Mouse (Mus musculus) erythroblast, embryonic 14.5 days (primary cell): ENCODE results near the gene Cdyl2. TPM values are rescaled to one million over a fixed set of nuclear protein-coding genes. Genes with fewer than 3 reads are reported as not detected.

Source experiments
- H3K27me3 ChIP-seq: 2 replicates; pipeline ENCODE4 v1.6.1; 2012; ENCODE audit warnings: inconsistent platforms; ENCODE audit not compliant: control insufficient read depth
- H3K36me3 ChIP-seq: 2 replicates; pipeline ENCODE4 v1.6.1; 2012; ENCODE audit warnings: mild to moderate bottlenecking, inconsistent platforms; ENCODE audit not compliant: control insufficient read depth
- H3K4me1 ChIP-seq: 2 replicates; pipeline ENCODE4 v1.6.1; 2012; ENCODE audit warnings: inconsistent platforms; ENCODE audit not compliant: control insufficient read depth
- H3K4me3 ChIP-seq: replicated peaks from 2 replicates; pipeline ENCODE3; 2012; ENCODE audit warnings: moderate library complexity, mild to moderate bottlenecking, inconsistent platforms
- H3K9me3 ChIP-seq: 2 replicates; pipeline ENCODE4 v1.6.1; 2012; ENCODE audit warnings: low read length, inconsistent platforms, mixed read lengths; ENCODE audit not compliant: control insufficient read depth
- GATA1 ChIP-seq: IDR thresholded peaks from 2 replicates; pipeline ENCODE4 v1.6.1; 2012; ENCODE audit warnings: low read length, inconsistent platforms, mixed read lengths
- TAL1 ChIP-seq: IDR thresholded peaks from 3 replicates; pipeline ENCODE4 v1.6.1; 2012; ENCODE audit warnings: low read length, inconsistent platforms, mixed read lengths
- polyA plus RNA-seq: library from polyadenylated mRNA; stranded (reverse); fragments of >175 nt; gene quantifications from 2 replicates; pipeline ENCODE4 v1.2.3, GENCODE M21; 2012

Gene Cdyl2
- polyA plus RNA-seq, 1 experiment: 0.03 TPM

- TF ChIP-seq TAL1 (no peak), GATA1 (no peak)
- no peak overlapping the region for H3K4me3 ChIP-seq
- H3K36me3 ChIP-seq: no peaks in the 10 kb centered on the region
- H3K4me1 ChIP-seq: peaks cover 28% of the 10 kb centered on the region
- no peaks in the 10 kb centered on the region for H3K9me3 ChIP-seq
- H3K27me3 ChIP-seq: peaks cover 10% of the 10 kb centered on the region; the same call in 1 of the 2 replicates
Observed at GRCm38 (mm10) chr8:116735306-116735705, 2.5 kb upstream of the Cdyl2 start.

- TF ChIP-seq GATA1 (no peak), TAL1 (no peak)
- Histone ChIP-seq H3K4me1 (peaks cover 28% of the 10 kb centered on the region), H3K9me3 (peaks cover under 1% of the 10 kb centered on the region; the same call in 1 of the 2 replicates), H3K27me3 (peaks cover 10% of the 10 kb centered on the region; the same call in 1 of the 2 replicates), H3K4me3 (peak overlapping the region; percentile 14), H3K36me3 (no peaks in the 10 kb centered on the region)
Observed at GRCm38 (mm10) chr8:116734176-116734575, 1.4 kb upstream of the Cdyl2 start.

- peak overlapping the region; percentile 75 for H3K4me3 ChIP-seq
Observed at GRCm38 (mm10) chr8:116733648-116734014, 840 bp upstream of the Cdyl2 start.

GRCm38 (mm10) chr8:116731976-116732683 lies 661 bp downstream of the Cdyl2 start:
- TF ChIP-seq GATA1 (no peak), TAL1 (no peak)
- Histone ChIP-seq H3K27me3 (peaks cover 10% of the 10 kb centered on the region; the same call in 1 of the 2 replicates), H3K4me1 (peaks cover 28% of the 10 kb centered on the region), H3K4me3 (peak overlapping the region; percentile 75), H3K9me3 (peaks cover 5% of the 10 kb centered on the region), H3K36me3 (peaks cover 3% of the 10 kb centered on the region; the same call in 1 of the 2 replicates)

More at GRCm38 (mm10) chr8:116733648-116734014, 840 bp upstream of the Cdyl2 start:
- Histone ChIP-seq H3K9me3 (peaks cover 5% of the 10 kb centered on the region), H3K4me1 (peaks cover 28% of the 10 kb centered on the region), H3K36me3 (peaks cover 3% of the 10 kb centered on the region; the same call in 1 of the 2 replicates), H3K27me3 (peaks cover 10% of the 10 kb centered on the region; the same call in 1 of the 2 replicates)
- TF ChIP-seq GATA1: no peak
- no peak for TF ChIP-seq TAL1

GRCm38 (mm10) chr8:116721451-116721850 lies 11.3 kb downstream of the Cdyl2 start:
- TF ChIP-seq TAL1 (no peak), GATA1 (no peak)
- no peaks in the 10 kb centered on the region for H3K36me3 ChIP-seq
- peaks cover 29% of the 10 kb centered on the region for H3K9me3 ChIP-seq
- no peak overlapping the region for H3K4me3 ChIP-seq
- no peaks in the 10 kb centered on the region for H3K27me3 ChIP-seq
- H3K4me1 ChIP-seq: no peaks in the 10 kb centered on the region

GRCm38 (mm10) chr8:116707496-116707895 lies 25.3 kb downstream of the Cdyl2 start:
- TF ChIP-seq TAL1 (no peak), GATA1 (no peak)
- Histone ChIP-seq H3K4me3 (no peak overlapping the region), H3K4me1 (no peaks in the 10 kb centered on the region), H3K36me3 (no peaks in the 10 kb centered on the region), H3K9me3 (peaks cover 10% of the 10 kb centered on the region), H3K27me3 (no peaks in the 10 kb centered on the region)

- H3K9me3 ChIP-seq: peaks cover 15% of the 10 kb centered on the region
- H3K36me3 ChIP-seq: no peaks in the 10 kb centered on the region
- no peaks in the 10 kb centered on the region for H3K4me1 ChIP-seq
- no peak for TF ChIP-seq TAL1
- TF ChIP-seq GATA1: no peak
- no peak overlapping the region for H3K4me3 ChIP-seq
- H3K27me3 ChIP-seq: no peaks in the 10 kb centered on the region
Observed at GRCm38 (mm10) chr8:116702501-116702900, 30.3 kb downstream of the Cdyl2 start.

GRCm38 (mm10) chr8:116692931-116693330 lies 39.9 kb downstream of the Cdyl2 start:
- no peaks in the 10 kb centered on the region for H3K27me3 ChIP-seq
- H3K36me3 ChIP-seq: no peaks in the 10 kb centered on the region
- no peaks in the 10 kb centered on the region for H3K4me1 ChIP-seq
- H3K9me3 ChIP-seq: 0 out of 2 replicates have a peak, but pooled peaks cover 2% of the 10 kb centered on the region
- TF ChIP-seq TAL1 (no peak), GATA1 (no peak)
- no peak overlapping the region for H3K4me3 ChIP-seq

GRCm38 (mm10) chr8:116689741-116690140 lies 43.0 kb downstream of the Cdyl2 start:
- Histone ChIP-seq H3K9me3 (peaks cover 9% of the 10 kb centered on the region), H3K4me1 (no peaks in the 10 kb centered on the region), H3K4me3 (no peak overlapping the region), H3K36me3 (no peaks in the 10 kb centered on the region), H3K27me3 (no peaks in the 10 kb centered on the region)
- TF ChIP-seq TAL1: no peak
- no peak for TF ChIP-seq GATA1

GRCm38 (mm10) chr8:116676174-116676573 lies 56.6 kb downstream of the Cdyl2 start:
- H3K9me3 ChIP-seq: peaks cover 14% of the 10 kb centered on the region

More at GRCm38 (mm10) chr8:116676174-116676573, 56.6 kb downstream of the Cdyl2 start:
- no peak overlapping the region for H3K4me3 ChIP-seq
- no peaks in the 10 kb centered on the region for H3K36me3 ChIP-seq
- TF ChIP-seq GATA1 (no peak), TAL1 (no peak)
- no peaks in the 10 kb centered on the region for H3K4me1 ChIP-seq
- no peaks in the 10 kb centered on the region for H3K27me3 ChIP-seq
